Mouse (Mus musculus) CH12.LX (cell line): ENCODE data around the gene Ei24. TPM values are rescaled to one million over a fixed set of nuclear protein-coding genes. Genes with fewer than 3 reads are reported as not detected.

ENCODE experiments used
- DNase-seq: peaks from one replicate; pipeline ENCODE4 v3.0.0-alpha.2; 2013; ENCODE audit errors: extremely low read depth
- H3K27ac ChIP-seq: 2 replicates; pipeline ENCODE4 v1.5.1; 2012; ENCODE audit warnings: low read depth, mild to moderate bottlenecking, control low read depth, moderate library complexity; ENCODE audit not compliant: insufficient read depth
- H3K27me3 ChIP-seq: replicated peaks from 2 replicates; pipeline ENCODE3; 2012; ENCODE audit warnings: inconsistent platforms
- H3K36me3 ChIP-seq, 2 experiments: replicated peaks in 1 of 2; 2 replicates each; pipeline versions ENCODE3 to v1.6.1; 2012; ENCODE audit warnings: inconsistent platforms in 1 of 2, low read length in 1 of 2, mild to moderate bottlenecking in 1 of 2, mixed read lengths in 1 of 2, moderate library complexity in 1 of 2; ENCODE audit not compliant: control insufficient read depth in 1 of 2, insufficient read depth in 1 of 2
- H3K4me1 ChIP-seq, 2 experiments: 2 replicates each; pipeline ENCODE4 v1.6.1; 2012; ENCODE audit warnings: inconsistent platforms in 1 of 2, moderate library complexity in 1 of 2; ENCODE audit not compliant: insufficient read depth in 2 of 2, control insufficient read depth in 1 of 2
- H3K4me2 ChIP-seq: 2 replicates; pipeline ENCODE4 v1.6.1; 2012; ENCODE audit warnings: low read depth, mild to moderate bottlenecking, control low read depth; ENCODE audit not compliant: poor library complexity, insufficient read depth, severe bottlenecking
- H3K4me3 ChIP-seq, 3 experiments: fragments of 150-350 bp in 1 of 3; sonication (generic) in 1 of 3; replicated peaks in 1 of 3; 2 replicates each; pipeline versions ENCODE3 to v1.5.1; 2011 to 2012; ENCODE audit warnings: low read depth in 2 of 3, low read length in 2 of 3, mild to moderate bottlenecking in 2 of 3, moderate library complexity in 2 of 3, control low read depth in 1 of 3, improper control_type of control experiment in 1 of 3, inconsistent platforms in 1 of 3, mixed read lengths in 1 of 3; ENCODE audit not compliant: poor library complexity in 1 of 3
- H3K79me2 ChIP-seq: replicated peaks from 2 replicates; pipeline ENCODE4 v1.6.1; 2012; ENCODE audit warnings: mild to moderate bottlenecking, moderate library complexity; ENCODE audit not compliant: control insufficient read depth, poor library complexity, insufficient read depth, severe bottlenecking; ENCODE audit errors: extremely low read depth
- H3K9ac ChIP-seq: 2 replicates; pipeline ENCODE4 v1.6.1; 2012; ENCODE audit warnings: low read depth, mild to moderate bottlenecking, control low read depth, moderate library complexity; ENCODE audit not compliant: insufficient read depth
- H3K9me3 ChIP-seq: replicated peaks from 2 replicates; pipeline ENCODE3; 2012; ENCODE audit warnings: low read length, inconsistent platforms, mixed read lengths
- BHLHE40 ChIP-seq: IDR thresholded peaks from 2 replicates; pipeline ENCODE4 v1.6.1; 2011; ENCODE audit warnings: mild to moderate bottlenecking, low read depth, low read length, improper control_type of control experiment
- CTCF ChIP-seq, 2 experiments: IDR thresholded peaks in 1 of 2; conservative IDR thresholded peaks in 1 of 2; 2 replicates each; pipeline ENCODE4 v1.5.1; 2011 to 2012; ENCODE audit warnings: low read depth in 2 of 2, low read length in 2 of 2, improper control_type of control experiment in 1 of 2, inconsistent platforms in 1 of 2, mild to moderate bottlenecking in 1 of 2, moderate library complexity in 1 of 2
- E2F4 ChIP-seq: IDR thresholded peaks from 2 replicates; pipeline ENCODE4 v1.6.1; 2011; ENCODE audit warnings: low read depth, low read length, improper control_type of control experiment; ENCODE audit not compliant: insufficient replicate concordance
- ELF1 ChIP-seq: IDR thresholded peaks from 2 replicates; pipeline ENCODE4 v1.6.1; 2014; ENCODE audit warnings: low read depth, mild to moderate bottlenecking, inconsistent platforms, low read length, improper control_type of control experiment
- EP300 ChIP-seq: IDR thresholded peaks from 2 replicates; pipeline ENCODE4 v1.6.1; 2011; ENCODE audit warnings: low read length, improper control_type of control experiment
- GABPA ChIP-seq: IDR thresholded peaks from 2 replicates; pipeline ENCODE4 v1.6.1; 2012; ENCODE audit warnings: low read depth, low read length, improper control_type of control experiment, inconsistent platforms; ENCODE audit not compliant: insufficient replicate concordance
- JUND ChIP-seq: conservative IDR thresholded peaks from 2 replicates; pipeline ENCODE4 v1.6.1; 2011; ENCODE audit warnings: low read depth, low read length, improper control_type of control experiment
- MAX ChIP-seq: IDR thresholded peaks from 2 replicates; pipeline ENCODE4 v1.6.1; 2011; ENCODE audit warnings: low read length, improper control_type of control experiment
- MAZ ChIP-seq: IDR thresholded peaks from 2 replicates; pipeline ENCODE4 v1.6.1; 2012; ENCODE audit warnings: low read depth, mild to moderate bottlenecking, inconsistent platforms, low read length, improper control_type of control experiment, moderate library complexity
- MEF2A ChIP-seq: IDR thresholded peaks from 2 replicates; pipeline ENCODE4 v1.6.1; 2014; ENCODE audit warnings: low read depth, mild to moderate bottlenecking, inconsistent platforms, low read length, improper control_type of control experiment, borderline replicate concordance
- MXI1 ChIP-seq: IDR thresholded peaks from 2 replicates; pipeline ENCODE4 v1.6.1; 2011; ENCODE audit warnings: mild to moderate bottlenecking, low read depth, low read length, improper control_type of control experiment
- MYC ChIP-seq: IDR thresholded peaks from 2 replicates; pipeline ENCODE4 v1.6.1; 2011; ENCODE audit warnings: low read depth, mild to moderate bottlenecking, improper control_type of control experiment, low read length
- NELFE ChIP-seq: IDR thresholded peaks from 2 replicates; pipeline ENCODE4 v1.6.1; 2011; ENCODE audit warnings: low read depth, low read length, improper control_type of control experiment
- NRF1 ChIP-seq: IDR thresholded peaks from 2 replicates; pipeline ENCODE4 v1.6.1; 2014; ENCODE audit warnings: low read depth, mild to moderate bottlenecking, inconsistent platforms, low read length, improper control_type of control experiment, moderate library complexity
- PAX5 ChIP-seq: IDR thresholded peaks from 2 replicates; pipeline ENCODE4 v1.6.1; 2012; ENCODE audit warnings: low read length, inconsistent platforms, mixed read lengths
- POLR2A ChIP-seq: IDR thresholded peaks from 2 replicates; pipeline ENCODE4 v1.6.1; 2011; ENCODE audit warnings: low read depth, mild to moderate bottlenecking, improper control_type of control experiment, low read length
- RCOR1 ChIP-seq: conservative IDR thresholded peaks from 2 replicates; pipeline ENCODE4 v1.6.1; 2012; ENCODE audit warnings: low read depth, mild to moderate bottlenecking, inconsistent platforms, low read length, improper control_type of control experiment
- SIN3A ChIP-seq: IDR thresholded peaks from 2 replicates; pipeline ENCODE4 v1.6.1; 2012; ENCODE audit warnings: low read length, improper control_type of control experiment, inconsistent platforms
- TCF12 ChIP-seq: IDR thresholded peaks from 2 replicates; pipeline ENCODE4 v1.6.1; 2014; ENCODE audit warnings: low read depth, mild to moderate bottlenecking, inconsistent platforms, low read length, improper control_type of control experiment
- UBTF ChIP-seq: IDR thresholded peaks from 2 replicates; pipeline ENCODE4 v1.6.1; 2012; ENCODE audit warnings: low read depth, mild to moderate bottlenecking, inconsistent platforms, low read length, improper control_type of control experiment, moderate library complexity
- USF1 ChIP-seq: IDR thresholded peaks from 2 replicates; pipeline ENCODE4 v1.6.1; 2014; ENCODE audit warnings: low read depth, mild to moderate bottlenecking, inconsistent platforms, low read length, improper control_type of control experiment
- USF2 ChIP-seq: conservative IDR thresholded peaks from 2 replicates; pipeline ENCODE4 v1.6.1; 2011; ENCODE audit warnings: low read depth, low read length, improper control_type of control experiment
- ZC3H11A ChIP-seq: IDR thresholded peaks from 2 replicates; pipeline ENCODE4 v1.6.1; 2012; ENCODE audit warnings: low read depth, mild to moderate bottlenecking, inconsistent platforms, low read length, improper control_type of control experiment
- ZNF384 ChIP-seq: IDR thresholded peaks from 2 replicates; pipeline ENCODE4 v1.6.1; 2012; ENCODE audit warnings: low read depth, low read length, improper control_type of control experiment, inconsistent platforms
- dilution Hi-C: fragments of 300-500 bp; cut with MboI; formaldehyde crosslinking; loops from 2 replicates; pipeline ENCODE4 v1.14.3; 2020; ENCODE audit warnings: low sequenced_read_pairs; ENCODE audit not compliant: extremely low pct_unique_long_range_greater_than_20kb, extremely low pct_ligation_motif_present
- in situ Hi-C: fragments of 300-500 bp; cut with MboI; formaldehyde crosslinking; loops from 3 replicates; pipeline ENCODE4 v1.14.3; 2019; ENCODE audit warnings: low sequenced_read_pairs, low pct_ligation_motif_present, low pct_unique_long_range_greater_than_20kb, mixed read lengths
- polyA plus RNA-seq: library from polyadenylated mRNA; unstranded; fragments of >175 nt; gene quantifications from 2 replicates; pipeline ENCODE4 v1.2.1, GENCODE M21; 2012; ENCODE audit warnings: low read depth; ENCODE audit not compliant: insufficient read length
- total RNA-seq, 2 experiments: library from RNA; depleted of rRNA; stranded (reverse); fragments of 300-350 nt in 1 of 2; fragments of >200 nt in 1 of 2; gene quantifications; 2 replicates each; pipeline ENCODE4 v1.2.3; 2012 to 2014

The Ei24 gene
- total and polyA plus RNA-seq, 3 experiments: 37.7 to 64.3 (median 57.6) TPM

DNA sequence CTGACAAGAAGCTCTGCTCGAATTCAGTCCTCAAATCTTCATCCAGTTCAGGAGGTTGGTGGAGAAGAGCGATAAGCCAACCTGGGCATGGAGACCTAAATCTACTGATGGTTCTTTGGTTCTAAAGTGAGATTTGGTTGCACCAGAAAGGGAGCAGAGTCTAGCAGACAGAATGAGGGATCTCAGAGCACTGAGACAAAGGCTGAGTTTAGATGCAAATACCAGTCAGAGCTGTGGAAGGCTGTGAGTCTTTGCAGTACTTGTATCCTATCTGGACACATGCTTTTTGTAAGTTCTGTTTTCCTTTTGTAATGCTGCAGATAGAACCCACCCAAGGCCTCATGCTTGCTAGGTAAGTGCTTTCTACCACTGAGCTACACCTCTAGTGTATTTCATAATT, 24.8 kb upstream of the Ei24 start:
- no peak overlapping the region for H3K4me2 ChIP-seq
- no peaks in the 10 kb centered on the region for H3K4me1 ChIP-seq
- dilution Hi-C loops: no loop called here

DNA sequence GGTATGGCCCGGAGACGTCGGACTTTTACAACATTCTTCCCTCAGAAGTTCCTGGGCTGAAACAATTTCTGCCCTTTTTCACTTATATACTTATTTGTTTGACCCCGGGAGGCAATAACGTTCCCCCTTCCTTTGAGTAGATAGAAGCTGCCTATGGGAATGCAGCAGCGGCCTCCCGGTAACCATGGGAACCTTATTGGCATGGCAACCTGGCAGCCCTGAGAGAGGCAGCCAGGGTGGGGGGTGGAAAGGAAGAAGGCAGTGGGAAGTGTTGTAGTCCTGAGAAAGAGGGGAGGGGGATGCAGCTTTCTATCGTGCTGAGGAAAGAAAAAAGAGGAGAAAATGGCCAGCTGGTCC, 24.4 kb upstream of the Ei24 start, which contains the start of gene Fez1:
Fez1 (plus strand) TSS at position 221 of the 357 bp plus-strand sequence.
- H3K27ac ChIP-seq: no peak within 1 kb of the TSS; the same call in 1 of the 2 replicates
- H3K36me3 ChIP-seq: no peaks in the 10 kb centered on the region
- H3K4me3 ChIP-seq: no peak within 1 kb of the TSS
- H3K4me1 ChIP-seq: no peaks in the 10 kb centered on the region
- dilution Hi-C loops: no loop called here
- no peak for DNase-seq
- no peaks in the 10 kb centered on the region for H3K9me3 ChIP-seq
- in situ Hi-C loops: no loop called here
- H3K4me2 ChIP-seq: no peak within 1 kb of the TSS
- H3K79me2 ChIP-seq: no peaks in the 10 kb centered on the region
- TF ChIP-seq ELF1: no peak
- no peak for TF ChIP-seq MXI1
- TF ChIP-seq BHLHE40: no peak
- no peak for TF ChIP-seq SIN3A
- no peak for TF ChIP-seq EP300
- no peak for TF ChIP-seq USF1
- no peak for TF ChIP-seq JUND
- no peak for TF ChIP-seq UBTF
- TF ChIP-seq ZNF384: no peak
- TF ChIP-seq TCF12: no peak
- TF ChIP-seq MAZ: no peak
- no peak for TF ChIP-seq NRF1
- no peak for TF ChIP-seq USF2
- TF ChIP-seq E2F4: no peak
- TF ChIP-seq MYC: no peak
- TF ChIP-seq GABPA: no peak
- TF ChIP-seq POLR2A: no peak
- TF ChIP-seq PAX5: no peak
- TF ChIP-seq CTCF (conservative IDR thresholded peaks at IDR 0.05 in 1 of 2, IDR thresholded peaks at IDR 0.05 in 1 of 2; ENCODE audit: low read depth in 2 of 2, low read length in 2 of 2): no peak
- no peaks in the 10 kb centered on the region for H3K27me3 ChIP-seq
- H3K9ac ChIP-seq: no peak within 1 kb of the TSS

More for the DNA sequence above, 24.8 kb upstream of the Ei24 start:
- H3K9ac ChIP-seq: no peak overlapping the region
- no peaks in the 10 kb centered on the region for H3K79me2 ChIP-seq
- in situ Hi-C loops: no loop called here
- TF ChIP-seq MAX (no peak), RCOR1 (no peak), ZC3H11A (no peak), MEF2A (no peak), ELF1 (no peak), E2F4 (no peak), UBTF (no peak), CTCF (conservative IDR thresholded peaks at IDR 0.05 in 1 of 2, IDR thresholded peaks at IDR 0.05 in 1 of 2; ENCODE audit: low read depth in 2 of 2, low read length in 2 of 2) (no peak), JUND (no peak), NELFE (no peak)
- TF ChIP-seq, all 38 proteins: peak for 0
- no peak for DNase-seq
- no peaks in the 10 kb centered on the region for H3K27me3 ChIP-seq
- no peak overlapping the region for H3K4me3 ChIP-seq
- no peaks in the 10 kb centered on the region for H3K36me3 ChIP-seq
- H3K9me3 ChIP-seq: no peaks in the 10 kb centered on the region
- no peak overlapping the region; the same call in 1 of the 2 replicates for H3K27ac ChIP-seq
